Mouse (Mus musculus) right cerebral cortex, adult 2 months (tissue): ENCODE measurements around the gene Tacr1.
A peak's percentile ranks its signal among the peaks of the same experiment; 100 is the strongest.
"Not testable (repeated sequence)": the region's sequence is repeated elsewhere in the genome, so short reads cannot be mapped to it uniquely, and the experiment has no call there.

Source experiments
- DNase-seq, 2 experiments: peaks; one replicate each; pipeline ENCODE4 v3.0.0; 2021 to 2022; ENCODE audit warnings: low spot score in 2 of 2

The Tacr1 gene

DNA sequence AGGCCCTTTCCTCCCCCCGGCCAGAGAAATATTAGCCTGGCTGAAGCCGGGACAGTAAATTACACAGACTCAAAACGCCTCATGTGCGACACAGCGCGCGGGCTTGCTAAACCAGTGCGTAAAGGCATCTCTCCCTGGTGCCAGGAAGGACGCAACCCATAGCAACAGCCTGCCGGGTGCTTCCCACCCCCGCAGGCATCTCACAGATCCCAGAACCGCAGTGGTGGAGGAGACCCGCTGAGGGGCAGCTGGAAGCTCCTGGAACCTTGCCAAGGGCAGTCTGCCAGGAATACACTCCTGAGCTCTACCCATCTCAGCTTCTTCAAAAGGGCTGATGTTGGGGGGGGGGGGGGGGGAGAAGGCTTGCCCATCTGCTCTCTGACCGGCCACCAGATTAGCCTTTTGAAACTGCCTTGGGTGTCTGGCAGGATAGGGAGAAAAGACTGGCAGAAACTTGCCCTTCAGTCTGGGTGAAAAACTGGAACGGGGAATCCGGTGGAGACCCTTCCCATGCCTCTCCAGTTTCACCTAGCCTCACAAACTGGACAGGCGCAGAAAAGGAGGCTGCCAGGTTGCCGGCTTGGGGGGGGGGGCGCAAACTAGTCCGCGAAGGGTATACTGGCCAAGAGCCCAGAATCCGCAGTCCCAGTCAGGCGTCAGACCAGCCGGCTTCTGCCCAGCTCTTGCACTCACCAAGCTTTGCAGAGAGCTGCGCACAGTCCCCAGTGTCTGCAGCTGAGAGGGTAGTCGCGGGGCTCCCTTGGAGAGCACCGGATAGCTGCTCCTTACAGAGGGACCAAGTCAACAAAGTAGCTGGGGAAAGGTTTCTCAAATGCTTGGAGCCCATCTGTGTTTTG, at the start of gene Tacr1:
Tacr1 (plus strand) TSS at position 740 of the 857 bp plus-strand sequence.
- peak; percentile 59 to 62 for DNase-seq

DNA sequence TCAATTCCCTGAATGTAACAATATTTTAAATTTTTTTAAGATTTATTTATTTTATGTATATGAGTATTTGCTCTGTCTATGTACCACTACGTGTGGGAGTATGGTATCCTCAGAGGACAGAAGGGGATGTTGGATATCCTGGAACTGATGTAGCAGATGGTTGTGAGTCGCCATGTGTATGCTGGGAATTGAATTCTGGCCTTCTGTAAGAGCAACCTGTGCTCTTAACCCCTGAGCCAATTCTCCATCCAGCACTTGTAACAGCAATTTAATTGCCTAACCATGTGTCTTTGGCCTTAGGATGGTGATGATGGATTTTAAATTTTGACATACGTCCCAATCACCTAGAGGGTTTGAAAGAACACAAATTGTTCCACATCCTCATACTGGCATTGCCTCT, 26.0 kb upstream of the Tacr1 start:
- no peak for DNase-seq

DNA sequence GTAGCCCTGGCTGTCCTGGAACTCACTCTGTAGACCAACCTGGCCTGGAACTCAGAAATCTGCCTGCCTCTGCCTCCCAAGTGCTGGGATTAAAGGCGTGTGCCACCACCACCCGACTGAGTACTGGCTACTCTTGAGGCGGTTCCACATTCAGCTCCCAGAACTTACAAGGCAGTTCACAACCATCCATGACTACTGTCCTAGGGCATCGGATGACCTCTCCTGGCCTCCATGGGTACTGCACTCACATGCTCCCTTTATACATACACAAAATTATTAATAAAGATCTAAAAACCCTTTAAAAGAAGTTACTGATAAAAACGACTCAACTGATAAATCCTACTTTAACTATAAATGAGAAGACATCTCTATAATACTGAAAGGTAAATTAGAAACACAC, 18.6 kb upstream of the Tacr1 start:
- no peak for DNase-seq

DNA sequence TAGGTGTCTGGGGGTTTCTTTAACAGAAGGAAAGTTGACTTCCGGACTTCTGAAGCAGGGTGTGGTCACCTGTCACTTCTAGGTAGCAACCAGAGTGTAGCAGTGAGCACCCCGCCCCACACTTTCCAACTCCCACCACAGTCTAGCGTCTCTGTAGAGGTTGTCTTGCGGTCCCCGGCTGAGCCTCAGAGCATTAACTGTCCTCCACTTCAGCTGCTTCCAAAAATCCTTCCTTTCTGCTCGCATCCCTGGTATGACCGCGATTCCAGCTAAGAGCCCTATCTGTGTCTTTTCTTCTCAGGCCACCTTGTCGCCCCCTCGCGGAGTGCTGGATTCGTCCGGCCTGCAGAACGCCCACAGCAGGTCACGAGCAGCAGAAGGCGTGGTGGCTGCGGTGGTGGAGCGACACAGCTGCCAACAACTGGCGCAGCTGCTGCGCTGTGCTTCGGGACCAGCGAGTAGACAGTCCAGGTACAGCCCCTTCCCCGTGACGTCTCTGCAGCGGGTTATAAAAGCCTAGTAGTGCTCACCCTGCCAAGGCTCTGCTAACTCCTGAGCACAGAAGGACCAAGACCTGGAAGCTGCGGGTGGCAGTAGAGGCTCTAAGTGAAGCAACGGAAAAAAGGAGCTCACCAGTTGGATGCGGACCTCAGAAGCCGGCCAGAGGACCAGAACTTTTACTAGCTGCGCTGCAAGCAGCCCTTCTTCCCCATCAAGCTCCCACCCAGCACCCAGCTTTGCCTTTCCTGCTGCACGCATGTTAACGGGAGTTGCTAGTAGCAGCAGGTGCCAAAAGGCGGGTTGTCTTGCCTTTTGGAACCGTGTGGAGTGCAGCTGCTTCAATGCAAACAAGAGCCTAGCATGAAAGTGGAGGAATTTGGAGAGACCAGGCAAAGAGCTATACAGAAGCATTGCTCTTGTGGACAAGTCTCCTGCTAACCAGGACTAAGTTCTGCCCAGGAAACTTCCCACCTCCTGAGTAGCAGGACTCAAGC, 664 bp downstream of the Tacr1 start:
- DNase-seq: peak; percentile 23 to 47

DNA sequence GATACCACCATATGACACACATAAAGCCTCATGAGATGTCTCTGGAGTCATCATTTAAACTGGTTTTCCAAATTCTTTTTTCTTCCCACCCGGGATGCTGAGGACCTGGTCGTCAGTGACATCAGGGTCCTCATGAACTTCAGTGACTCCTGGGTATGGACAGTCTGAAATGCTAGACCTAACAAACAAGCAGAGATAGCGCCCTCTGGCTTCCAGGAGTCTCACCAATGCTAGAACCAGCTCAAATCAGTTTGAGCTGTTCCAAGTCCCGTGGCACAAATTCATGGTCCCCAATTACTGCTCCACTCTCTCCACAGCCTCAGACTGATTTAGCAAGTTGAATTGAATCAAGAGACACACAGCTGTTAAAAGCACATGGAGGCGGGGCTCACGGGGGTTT, 16.2 kb downstream of the Tacr1 start:
- no peak for DNase-seq

DNA sequence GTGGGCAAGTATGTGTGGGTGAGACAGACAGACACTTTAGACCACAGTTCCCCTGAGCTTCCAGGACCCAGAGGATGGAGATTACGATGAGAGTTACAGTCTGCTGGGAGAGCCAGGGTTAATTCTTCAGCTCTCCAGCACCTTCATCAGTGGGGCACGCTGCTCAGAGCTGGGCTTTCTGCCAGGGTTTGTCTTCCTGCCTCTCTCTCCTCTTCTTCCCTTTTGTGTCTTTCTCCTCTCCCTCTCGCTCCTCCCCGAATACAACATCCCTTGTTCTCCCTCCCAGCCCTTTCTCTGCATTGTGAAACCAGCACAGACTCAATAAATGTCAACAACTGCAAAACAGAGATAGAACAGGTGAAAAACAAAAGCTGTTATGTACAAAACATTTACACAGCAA, 18.1 kb downstream of the Tacr1 start:
- no peak for DNase-seq

DNA sequence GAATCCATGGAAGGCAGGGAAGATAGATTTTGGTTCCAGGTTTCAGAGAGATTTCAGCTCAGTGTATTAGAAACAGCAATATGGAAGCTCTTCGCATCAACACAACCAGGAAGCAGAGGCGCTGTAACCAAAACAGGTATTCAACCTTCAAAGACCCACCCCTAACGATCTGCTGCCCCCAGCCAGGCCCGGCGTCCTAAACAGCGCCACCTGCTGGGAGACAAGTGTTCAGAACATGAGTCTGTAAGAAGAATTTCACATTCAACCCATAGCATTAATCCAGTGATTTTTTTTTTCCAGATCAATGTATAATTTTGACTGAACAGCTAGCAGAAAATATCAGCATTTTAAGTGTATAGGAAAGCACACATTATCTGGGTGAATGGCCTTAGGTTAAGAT, 26.8 kb downstream of the Tacr1 start:
- DNase-seq: no peak

DNA sequence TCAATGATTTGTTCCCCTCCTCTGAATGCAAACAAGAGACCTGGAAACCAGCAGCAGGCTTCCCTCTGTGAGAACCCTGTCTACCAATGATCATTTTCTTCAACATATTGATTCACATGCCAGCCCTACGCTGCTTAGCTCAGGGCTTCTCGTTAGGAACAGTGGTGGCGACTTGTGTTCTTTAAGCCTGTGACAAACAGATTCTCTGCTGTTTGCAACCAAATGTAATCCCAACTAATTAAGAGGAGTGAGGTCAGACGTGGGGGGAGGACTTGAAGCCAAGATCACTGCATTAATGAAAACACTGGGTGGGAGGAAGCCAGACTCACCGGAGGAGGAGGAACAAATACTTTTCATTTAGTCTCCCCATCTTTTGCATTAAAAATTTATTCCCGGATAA, 27.6 kb downstream of the Tacr1 start:
- no peak for DNase-seq

DNA sequence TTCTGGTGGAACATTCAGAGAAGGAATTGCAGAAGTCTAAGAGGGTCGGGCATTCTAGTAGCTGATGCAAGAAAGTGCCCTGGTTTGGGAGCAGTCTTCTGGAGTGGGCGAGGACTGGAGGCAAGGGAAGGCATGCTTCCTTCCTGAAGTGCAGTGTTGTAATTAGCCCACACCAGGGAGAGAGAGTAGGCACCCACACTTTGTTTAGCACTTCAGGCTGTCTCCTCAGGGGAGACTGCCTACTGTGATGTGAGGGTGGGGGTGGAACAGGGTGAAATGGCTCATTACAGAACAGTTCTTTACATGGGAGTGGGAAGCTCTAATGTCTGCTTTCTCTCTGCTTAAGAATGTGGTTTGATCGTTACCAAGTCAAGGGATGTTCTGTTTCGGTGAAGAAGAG, 35.0 kb downstream of the Tacr1 start:
- DNase-seq: peak in 1 of 2 experiments; percentile 23

DNA sequence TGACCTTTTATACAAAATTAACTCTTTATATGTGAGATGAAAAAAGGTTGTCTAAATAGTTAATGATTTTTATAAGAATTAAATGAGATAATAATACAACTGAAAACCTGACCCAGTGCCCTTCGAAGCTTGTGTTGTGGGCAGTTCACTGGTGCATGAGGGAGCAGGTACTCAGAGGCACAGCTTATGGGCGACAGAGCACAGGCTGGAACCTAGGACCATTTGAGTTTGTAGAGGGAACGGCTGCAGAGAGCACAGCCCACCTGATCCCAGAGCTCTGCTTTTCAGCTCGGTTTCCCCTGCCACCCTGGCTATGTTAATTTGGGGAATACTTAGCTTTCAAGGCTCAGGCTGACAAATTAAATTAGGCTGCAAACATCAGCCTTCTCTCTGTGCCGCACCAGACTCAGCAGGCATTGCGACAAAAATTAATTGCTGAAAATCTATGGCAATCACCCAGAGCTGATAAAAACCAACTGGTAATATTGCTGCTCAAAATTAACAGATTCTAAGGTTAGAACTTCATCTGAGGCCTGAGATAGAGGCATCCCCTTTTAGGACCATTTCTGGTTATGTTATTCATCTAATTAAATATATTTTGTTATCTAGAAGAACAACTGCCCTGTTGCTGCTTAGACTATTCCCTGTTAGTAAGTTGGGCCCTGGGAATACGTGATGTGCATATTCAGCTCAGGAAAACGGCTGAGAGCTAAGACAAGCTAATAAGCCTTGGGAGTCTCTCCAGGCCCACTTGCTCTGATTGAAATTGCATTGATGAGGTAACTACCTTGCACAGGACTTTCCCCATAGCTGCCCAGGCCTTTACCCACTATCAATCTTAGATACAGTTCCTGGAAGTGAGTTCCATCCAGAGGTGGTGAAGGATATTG, 50.3 kb downstream of the Tacr1 start:
- DNase-seq: not testable (repeated sequence)

DNA sequence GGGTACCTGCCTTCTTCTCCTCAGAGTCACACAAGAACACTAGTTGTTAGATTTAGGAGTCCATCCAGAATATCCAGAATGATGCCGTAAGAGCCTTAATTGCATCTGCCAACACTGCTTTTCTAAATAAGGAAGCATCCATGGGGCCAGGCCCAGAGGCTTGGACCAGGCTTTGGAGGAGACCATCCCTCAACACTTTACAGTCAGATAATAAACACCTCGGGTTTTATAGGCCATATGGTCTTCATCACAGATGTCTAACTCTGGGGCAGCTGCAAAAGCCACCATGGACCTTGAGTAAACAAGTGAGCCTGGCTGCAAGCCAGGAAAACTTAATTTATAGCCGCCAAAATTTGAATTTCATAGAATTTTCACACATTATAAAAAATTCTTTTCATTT, 53.1 kb downstream of the Tacr1 start:
- no peak for DNase-seq

DNA sequence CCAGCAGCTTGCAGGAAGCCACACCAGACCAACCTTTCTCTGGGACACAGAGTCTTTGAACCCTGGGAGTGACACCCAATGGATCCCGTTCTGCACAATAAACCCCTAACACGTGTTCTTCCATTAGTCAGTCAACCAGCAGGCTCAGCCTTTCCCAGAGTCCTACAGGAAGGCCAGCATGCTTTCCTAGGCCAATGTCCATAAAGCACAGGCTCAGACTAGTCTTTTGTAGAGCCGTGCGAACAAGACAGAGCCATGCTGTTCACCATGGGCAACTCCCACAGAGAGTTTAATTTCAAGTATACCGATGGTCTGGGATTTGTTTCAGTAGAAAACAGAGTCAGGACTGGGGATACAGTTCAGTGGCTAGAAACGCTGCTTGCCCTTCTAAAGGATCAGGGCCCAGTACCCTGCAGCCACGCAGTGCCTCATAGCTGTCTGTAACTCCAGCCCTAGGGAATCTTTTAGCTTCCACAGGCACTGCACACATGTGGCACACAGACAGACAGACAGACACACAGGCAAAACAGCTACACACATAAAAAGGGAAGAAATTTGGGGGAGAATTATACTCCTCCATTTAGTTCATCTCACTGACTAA, 55.1 kb downstream of the Tacr1 start:
- DNase-seq: no peak

DNA sequence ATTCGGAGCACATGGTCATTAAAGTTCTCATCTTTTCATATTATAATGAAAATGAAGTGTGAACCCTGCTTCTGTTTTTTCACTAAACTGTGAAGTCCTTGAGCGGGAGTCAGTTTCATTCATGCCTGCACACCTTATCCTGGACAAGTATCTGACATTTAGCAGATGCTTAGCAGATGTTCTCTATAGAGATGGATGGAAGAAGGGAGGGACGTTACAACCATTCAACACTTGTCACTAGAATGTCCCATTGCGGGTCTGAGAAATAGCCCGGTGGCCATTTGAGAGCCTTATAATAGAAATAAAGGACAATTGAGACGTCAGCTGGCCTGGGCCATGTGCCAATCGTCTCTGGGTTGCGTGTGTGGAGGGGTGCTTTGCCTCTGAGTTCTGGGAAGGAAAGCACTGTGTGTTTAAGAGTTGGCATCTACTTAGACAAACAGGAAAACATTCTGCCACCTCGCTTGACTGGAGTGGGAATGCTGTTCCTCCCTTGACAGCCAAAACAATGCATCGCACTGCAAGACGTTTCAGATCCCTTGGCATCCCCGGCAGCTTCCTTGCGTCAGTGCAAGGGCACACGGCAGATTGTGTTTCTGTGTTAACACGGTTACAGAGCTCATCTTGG, 56.7 kb downstream of the Tacr1 start:
- no peak for DNase-seq

DNA sequence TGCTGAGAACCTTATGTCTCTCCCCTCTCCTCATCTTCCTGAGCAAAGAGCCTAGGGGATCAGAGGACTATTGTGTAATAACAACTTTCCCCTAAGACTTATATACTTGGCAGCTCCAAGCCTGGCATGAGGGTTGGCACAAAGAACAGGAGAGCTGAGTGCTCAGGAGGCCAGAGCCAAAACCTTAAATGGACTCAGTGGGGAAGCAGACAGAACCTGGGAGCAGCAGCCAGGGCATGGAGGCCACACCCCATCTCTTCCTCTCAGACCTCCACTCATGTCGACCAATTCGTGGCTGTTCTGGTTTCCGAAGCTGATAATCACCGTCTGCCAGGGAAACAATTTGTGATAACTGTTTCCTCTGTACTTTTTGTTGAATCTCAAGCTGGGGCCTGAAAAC, 61.0 kb downstream of the Tacr1 start:
- no peak for DNase-seq

DNA sequence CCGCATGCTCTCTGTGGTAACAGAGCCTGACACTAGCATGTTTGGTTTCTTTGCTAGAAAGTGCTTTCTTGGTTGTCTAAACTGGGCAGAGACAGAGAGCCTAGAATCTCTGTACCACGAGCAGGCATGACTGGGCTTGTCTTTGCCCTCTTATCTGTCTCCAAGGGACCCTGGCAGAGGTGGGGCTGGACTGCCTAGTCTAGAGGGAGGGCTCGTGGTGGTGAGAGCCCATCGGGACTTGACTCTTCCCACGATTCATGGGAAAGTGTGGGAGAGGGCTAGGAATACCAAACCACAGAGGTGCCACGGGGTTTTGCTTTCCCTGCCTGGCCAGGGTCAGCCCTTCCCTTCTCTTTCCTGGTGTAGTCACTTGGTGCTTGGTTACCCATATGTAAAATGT, 72.3 kb downstream of the Tacr1 start:
- DNase-seq: no peak

DNA sequence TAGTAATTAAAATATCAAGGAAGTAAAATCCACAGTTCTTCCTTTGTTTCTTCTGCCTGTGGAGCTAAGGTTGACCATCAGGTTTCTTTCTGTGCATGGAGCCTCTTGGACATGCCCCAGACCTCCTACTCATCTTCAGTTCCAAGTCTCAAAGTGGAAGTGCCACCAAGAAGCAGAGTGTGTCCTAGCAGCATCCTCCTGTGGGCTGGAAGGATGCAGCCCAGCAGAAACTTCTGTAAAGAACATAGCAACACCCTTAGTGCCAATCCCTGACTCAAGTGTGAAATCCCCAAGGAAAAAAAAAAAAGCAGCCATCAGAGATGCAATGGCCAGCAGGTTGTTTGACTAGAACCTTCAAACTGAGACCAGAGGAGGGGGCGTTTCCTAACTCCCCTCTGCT, 81.7 kb downstream of the Tacr1 start:
- no peak for DNase-seq

DNA sequence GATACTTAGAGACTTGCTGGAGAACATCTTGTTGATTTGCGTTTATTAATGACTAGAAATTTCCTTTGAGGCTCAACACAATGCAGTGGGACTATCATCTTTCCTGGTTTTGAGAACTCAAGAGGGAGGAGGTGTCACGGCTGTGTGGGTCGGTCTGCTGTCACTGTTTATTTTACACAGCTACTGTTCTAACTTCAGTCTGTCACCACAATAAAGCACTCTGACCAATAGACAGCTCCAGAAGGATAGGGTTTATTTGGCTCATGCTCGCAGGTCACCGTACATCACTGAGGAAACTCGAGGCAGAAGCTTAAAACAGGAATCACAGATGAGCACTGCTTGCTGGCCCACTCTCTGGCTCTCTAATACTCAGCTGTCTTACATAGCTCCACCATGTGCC, 92.3 kb downstream of the Tacr1 start:
- peak in 1 of 2 experiments; percentile 16 for DNase-seq

DNA sequence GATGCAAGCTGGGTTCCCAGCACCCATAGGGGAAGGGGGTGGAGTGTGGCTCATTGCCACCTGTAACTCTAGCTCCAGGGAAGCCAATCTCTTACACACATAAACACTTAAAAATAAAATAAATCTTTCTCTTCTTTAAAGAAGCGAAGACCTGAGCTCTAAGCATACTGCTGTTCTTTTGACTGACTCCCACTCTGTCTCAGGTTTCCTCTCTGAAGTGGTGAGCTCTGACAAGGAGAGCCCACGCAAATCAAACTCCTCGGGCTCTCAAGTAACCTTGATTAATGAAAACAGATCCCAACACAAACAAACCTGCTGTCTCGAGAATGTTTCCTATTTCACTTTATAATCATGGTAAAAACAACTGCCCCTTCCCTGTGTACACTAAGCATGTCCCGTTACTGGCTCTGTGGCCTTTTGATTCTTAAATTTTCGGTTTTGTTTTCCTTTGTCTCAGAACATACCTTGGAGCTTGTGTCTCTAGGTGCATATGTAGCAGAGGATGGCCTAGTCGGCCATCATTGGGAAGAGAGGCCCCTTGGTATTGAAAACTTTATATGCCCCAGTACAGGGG, 108.8 kb downstream of the Tacr1 start:
- no peak for DNase-seq

DNA sequence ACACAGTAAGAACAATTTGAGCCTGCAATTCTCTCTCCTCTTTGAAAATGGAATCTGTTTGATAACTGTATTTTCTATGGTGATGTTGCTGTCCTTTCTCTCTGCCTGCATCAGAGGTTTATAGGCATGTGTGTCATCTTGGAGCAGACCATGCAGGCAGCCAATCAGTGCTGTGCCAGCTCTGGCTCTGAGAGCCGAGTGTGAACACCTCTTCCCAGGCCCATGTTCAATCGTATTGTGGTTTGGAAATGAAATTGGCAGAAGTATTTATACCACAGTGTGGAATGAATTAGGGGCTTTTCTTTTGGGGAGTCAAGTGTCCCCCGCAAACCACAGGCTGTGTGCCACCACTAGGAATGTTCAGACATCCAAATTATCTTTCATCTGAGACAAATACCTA, 117.5 kb downstream of the Tacr1 start:
- DNase-seq: no peak

DNA sequence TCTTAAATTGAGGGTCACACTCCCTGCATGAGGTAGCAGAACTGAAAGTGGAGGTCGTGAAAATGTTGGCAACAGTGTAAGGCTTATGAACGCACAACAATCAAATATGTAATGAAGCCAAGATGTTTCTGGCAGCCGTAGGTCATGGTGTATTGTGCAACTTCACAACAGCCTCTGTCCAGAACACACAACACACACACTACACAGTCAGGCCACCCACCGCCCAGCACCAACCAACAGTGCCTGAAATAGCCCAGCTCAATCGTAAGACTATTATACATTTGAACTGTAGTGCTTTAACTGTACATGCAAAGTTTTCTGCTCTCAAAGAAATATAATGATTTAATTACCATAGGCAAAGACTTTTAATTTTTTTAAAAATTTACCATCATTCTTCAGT, 120.4 kb downstream of the Tacr1 start:
- DNase-seq: no peak
